Mouse (Mus musculus) ES-E14 (cell line): ENCODE measurements around the gene Glg1.

Experiments used
- CHD2 ChIP-seq: IDR thresholded peaks from 2 replicates; pipeline ENCODE4 v1.6.1; 2014; ENCODE audit warnings: mild to moderate bottlenecking, low read depth, low read length, inconsistent platforms
- HCFC1 ChIP-seq: IDR thresholded peaks from 2 replicates; pipeline ENCODE4 v1.6.1; 2012; ENCODE audit warnings: low read length, inconsistent platforms, borderline replicate concordance; ENCODE audit not compliant: insufficient read depth
- MAFK ChIP-seq: IDR thresholded peaks from 2 replicates; pipeline ENCODE4 v1.6.1; 2014; ENCODE audit warnings: mild to moderate bottlenecking, low read depth, low read length, inconsistent platforms; ENCODE audit not compliant: insufficient read depth
- ZC3H11A ChIP-seq: IDR thresholded peaks from 2 replicates; pipeline ENCODE4 v1.6.1; 2012; ENCODE audit warnings: low read depth, mild to moderate bottlenecking, inconsistent platforms, low read length, borderline replicate concordance
- ZNF384 ChIP-seq: IDR thresholded peaks from 2 replicates; pipeline ENCODE4 v1.6.1; 2012; ENCODE audit warnings: low read depth, low read length, inconsistent platforms

DNA sequence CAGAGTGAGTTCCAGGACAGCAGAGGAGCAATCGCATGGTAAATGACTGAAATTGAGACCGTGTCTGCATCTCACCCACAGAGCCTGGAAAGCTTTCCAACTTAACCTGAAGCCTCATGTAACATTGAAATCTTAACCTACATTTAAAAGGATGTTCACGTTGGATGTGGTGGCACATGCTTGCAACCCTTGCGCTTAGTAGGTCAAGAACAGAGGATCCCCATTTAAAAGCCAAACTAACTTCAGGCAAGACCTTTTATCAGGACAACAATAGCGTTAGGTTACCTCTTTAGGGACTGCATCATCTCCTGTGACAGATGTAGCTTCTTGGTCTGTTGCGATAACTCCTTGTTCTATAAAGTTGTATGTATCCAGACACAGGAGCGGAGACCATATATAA is 31.6 kb upstream of the Glg1 start:
- TF ChIP-seq MAFK (no peak), CHD2 (no peak), ZC3H11A (no peak), HCFC1 (no peak), ZNF384 (no peak)
